Mouse (Mus musculus): ENCODE results near the gene Slc22a3.

DNA sequence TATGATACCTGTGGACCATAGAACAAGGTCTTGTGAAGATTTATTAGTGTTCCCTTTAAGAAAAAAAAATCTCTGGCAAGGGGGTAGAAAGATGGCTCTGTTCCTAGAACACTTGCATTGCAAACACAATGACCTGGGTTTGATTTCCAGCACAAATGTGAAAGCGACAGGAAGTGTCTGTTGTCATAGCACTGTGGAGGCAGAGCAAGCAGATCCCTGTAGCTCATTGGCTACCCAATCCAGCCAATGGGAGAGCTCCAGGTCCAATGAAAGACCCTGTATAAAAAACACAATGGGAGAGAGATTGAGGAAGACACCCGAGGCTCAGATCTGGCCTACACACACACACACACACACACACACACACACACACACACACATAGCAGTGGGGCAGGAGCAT is 125.0 kb downstream of the Slc22a3 start:
- no peak for TF ChIP-seq CTCF (conservative IDR thresholded peaks at IDR 0.05 in 1 of 2, IDR thresholded peaks at IDR 0.05 in 1 of 2; ENCODE audit: low read depth in 2 of 2, low read length in 2 of 2)
- TF ChIP-seq MXI1 (IDR thresholded peaks at IDR 0.05; ENCODE audit: low read depth, low read length) = no peak
- no peak for TF ChIP-seq ETS1 (conservative IDR thresholded peaks at IDR 0.05; ENCODE audit: low read depth, low read length)
- TF ChIP-seq UBTF (IDR thresholded peaks at IDR 0.05; ENCODE audit: low read depth, low read length) = no peak
- TF ChIP-seq POLR2A (IDR thresholded peaks at IDR 0.05; ENCODE audit: low read depth, low read length) = no peak
